Mouse (Mus musculus) small intestine, adult 2 months (tissue): ENCODE measurements at regions not wholly inside any gene's neighbourhood (a gene's known extent, or its start where the extent isn't known, plus 50 kb on each side); places are given as distances from the start of the nearest gene placed in this dataset.

Experiments
- CTCF ChIP-seq: fragments of 200-500 bp; IDR thresholded peaks from 2 replicates; pipeline ENCODE4 v1.5.1; 2012; ENCODE audit warnings: low read depth, mild to moderate bottlenecking, control low read depth, inconsistent platforms, low read length, moderate library complexity, mixed read lengths; ENCODE audit not compliant: insufficient replicate concordance, insufficient read length; ENCODE audit errors: extremely low read depth
- POLR2A ChIP-seq: fragments of 200-500 bp; IDR thresholded peaks from 2 replicates; pipeline ENCODE4 v1.6.1; 2012; ENCODE audit warnings: low read depth, mild to moderate bottlenecking, control low read depth, inconsistent platforms, low read length, moderate library complexity

GRCm38 (mm10) chr8:26437571-26437970 lies 318.2 kb downstream of the Gm45692 start:
- TF ChIP-seq CTCF (no peak), POLR2A (no peak)
